Mouse (Mus musculus) heart, embryonic 16.5 days (tissue): ENCODE data around the gene Eif6. TPM values are rescaled to one million over a fixed set of nuclear protein-coding genes. Genes with fewer than 3 reads are reported as not detected.

Experiments used
- ATAC-seq: fragments of 200-750 bp; cut with Nextera tagmentation; replicated peaks from 2 replicates; pipeline ENCODE4 v1.8.0; 2017; ENCODE audit warnings: moderate number of reproducible peaks; ENCODE audit not compliant: insufficient read depth, low FRiP score; ENCODE audit errors: extremely low read depth
- H3K27ac ChIP-seq: fragments of 300-500 bp; sonication (generic); 2 replicates; pipeline ENCODE4 v1.5.1; 2014; ENCODE audit warnings: mild to moderate bottlenecking, low read length, control low read depth, moderate library complexity
- H3K27me3 ChIP-seq: fragments of 300-500 bp; sonication (generic); 2 replicates; pipeline ENCODE4 v1.6.1; 2014; ENCODE audit warnings: low read length, mixed read lengths; ENCODE audit not compliant: control insufficient read depth, insufficient read depth
- H3K36me3 ChIP-seq: fragments of 300-500 bp; sonication (generic); 2 replicates; pipeline ENCODE4 v1.6.1; 2014; ENCODE audit not compliant: control insufficient read depth, insufficient read depth
- H3K4me1 ChIP-seq: fragments of 300-500 bp; sonication (generic); 2 replicates; pipeline ENCODE4 v1.6.1; 2014; ENCODE audit warnings: low read length, mixed read lengths; ENCODE audit not compliant: control insufficient read depth, insufficient read depth
- H3K4me2 ChIP-seq: fragments of 300-500 bp; sonication (generic); 2 replicates; pipeline ENCODE4 v1.6.1; 2014; ENCODE audit warnings: low read depth, mild to moderate bottlenecking, control low read depth, low read length
- H3K4me3 ChIP-seq: fragments of 300-500 bp; sonication (generic); 2 replicates; pipeline ENCODE4 v1.5.1; 2014; ENCODE audit warnings: mild to moderate bottlenecking, control low read depth, low read length
- H3K9ac ChIP-seq: fragments of 300-500 bp; sonication (generic); 2 replicates; pipeline ENCODE4 v1.6.1; 2014; ENCODE audit warnings: low read length, control low read depth
- H3K9me3 ChIP-seq: fragments of 300-500 bp; sonication (generic); replicated peaks from 2 replicates; pipeline ENCODE4 v1.6.1; 2016; ENCODE audit warnings: low read length; ENCODE audit not compliant: control insufficient read depth
- WGBS: fragments of 180-500 bp; shearing (Covaris S2); extraction: QIAGEN DNeasy Blood & Tissue Kit; methylation state at CpG from one replicate; pipeline ENCODE4 v1.1.7; 2014; 5-methylcytosine and 5-hydroxymethylcytosine counted together
- polyA plus RNA-seq: library from polyadenylated mRNA; unstranded; fragments of >200 nt; fragmentation: Nextera tagmentation; extraction: Ambion mirVana; gene quantifications from 2 replicates; pipeline ENCODE4 v1.2.1, GENCODE M21; 2015

Eif6 gene
- polyA plus RNA-seq, 1 experiment from 2014 or later = 125 TPM

GRCm38 (mm10) chr2:155805231-155805924 lies 21.3 kb downstream of the Eif6 start:
- Histone ChIP-seq H3K27me3 (no peaks in the 10 kb centered on the region), H3K4me3 (no peak overlapping the region), H3K4me1 (peaks cover 4% of the 10 kb centered on the region; the same call in 1 of the 2 replicates), H3K36me3 (no peaks in the 10 kb centered on the region), H3K4me2 (no peak overlapping the region), H3K9ac (no peak overlapping the region), H3K27ac (no peak overlapping the region), H3K9me3 (no peaks in the 10 kb centered on the region)
- WGBS = 25% methylated on average over 6 of the region's 6 CpGs
- ATAC-seq = no peak

GRCm38 (mm10) chr2:155804053-155804452 lies 22.7 kb downstream of the Eif6 start:
- no peak overlapping the region for H3K27ac ChIP-seq
- ATAC-seq = no peak
- WGBS = 59% methylated on average over 5 of the region's 5 CpGs
- H3K27me3 ChIP-seq = no peaks in the 10 kb centered on the region
- H3K36me3 ChIP-seq = no peaks in the 10 kb centered on the region
- no peak overlapping the region for H3K9ac ChIP-seq
- H3K4me3 ChIP-seq = no peak overlapping the region
- H3K9me3 ChIP-seq = no peaks in the 10 kb centered on the region
- peaks cover 4% of the 10 kb centered on the region; the same call in 1 of the 2 replicates for H3K4me1 ChIP-seq
- no peak overlapping the region for H3K4me2 ChIP-seq

GRCm38 (mm10) chr2:155802761-155803160 lies 24.0 kb downstream of the Eif6 start:
- no peaks in the 10 kb centered on the region for H3K9me3 ChIP-seq
- no peak overlapping the region for H3K4me3 ChIP-seq
- no peaks in the 10 kb centered on the region for H3K27me3 ChIP-seq
- ATAC-seq = no peak
- no peaks in the 10 kb centered on the region for H3K36me3 ChIP-seq
- H3K27ac ChIP-seq = no peak overlapping the region
- H3K4me1 ChIP-seq = peaks cover 4% of the 10 kb centered on the region; the same call in 1 of the 2 replicates
- WGBS = 54% methylated on average over 3 of the region's 3 CpGs
- no peak overlapping the region for H3K9ac ChIP-seq
- H3K4me2 ChIP-seq = no peak overlapping the region

- no peaks in the 10 kb centered on the region for H3K36me3 ChIP-seq
- no peak overlapping the region for H3K9ac ChIP-seq
- no peaks in the 10 kb centered on the region for H3K27me3 ChIP-seq
- 50% methylated on average over 3 of the region's 3 CpGs for WGBS
- H3K4me3 ChIP-seq = no peak overlapping the region
- H3K4me1 ChIP-seq = no peaks in the 10 kb centered on the region
- H3K9me3 ChIP-seq = no peaks in the 10 kb centered on the region
- no peak overlapping the region for H3K4me2 ChIP-seq
- no peak for ATAC-seq
- H3K27ac ChIP-seq = no peak overlapping the region
Observed at GRCm38 (mm10) chr2:155798613-155799012, 28.1 kb downstream of the Eif6 start.

- H3K9ac ChIP-seq = no peak overlapping the region
- H3K4me1 ChIP-seq = no peaks in the 10 kb centered on the region
- no peak overlapping the region for H3K27ac ChIP-seq
- WGBS = 86% methylated on average over 12 of the region's 12 CpGs
- H3K4me3 ChIP-seq = no peak overlapping the region
- H3K36me3 ChIP-seq = no peaks in the 10 kb centered on the region
- ATAC-seq = no peak
- H3K9me3 ChIP-seq = no peaks in the 10 kb centered on the region
- H3K27me3 ChIP-seq = no peaks in the 10 kb centered on the region
- no peak overlapping the region for H3K4me2 ChIP-seq
Observed at GRCm38 (mm10) chr2:155794674-155795445, 31.9 kb downstream of the Eif6 start.

- 38% methylated on average over 12 of the region's 12 CpGs for WGBS
- no peak overlapping the region for H3K27ac ChIP-seq
- H3K4me1 ChIP-seq = no peaks in the 10 kb centered on the region
- no peaks in the 10 kb centered on the region for H3K36me3 ChIP-seq
- H3K4me2 ChIP-seq = no peak overlapping the region
- peaks cover 4% of the 10 kb centered on the region for H3K27me3 ChIP-seq
- no peak overlapping the region for H3K9ac ChIP-seq
- ATAC-seq = no peak
- H3K9me3 ChIP-seq = no peaks in the 10 kb centered on the region
- H3K4me3 ChIP-seq = no peak overlapping the region
Observed at GRCm38 (mm10) chr2:155792899-155793298, 33.8 kb downstream of the Eif6 start.

- Histone ChIP-seq H3K36me3 (no peaks in the 10 kb centered on the region), H3K27ac (no peak overlapping the region), H3K9me3 (no peaks in the 10 kb centered on the region), H3K27me3 (peaks cover 6% of the 10 kb centered on the region), H3K4me1 (no peaks in the 10 kb centered on the region), H3K4me3 (no peak overlapping the region), H3K4me2 (no peak overlapping the region), H3K9ac (no peak overlapping the region)
- WGBS = 55% methylated on average over 18 of the region's 18 CpGs
- ATAC-seq = no peak
Observed at GRCm38 (mm10) chr2:155787949-155788931, 38.5 kb downstream of the Eif6 start.

- no peak overlapping the region for H3K4me3 ChIP-seq
- H3K9ac ChIP-seq = no peak overlapping the region
- H3K27me3 ChIP-seq = peaks cover 6% of the 10 kb centered on the region
- no peak for ATAC-seq
- no peak overlapping the region for H3K4me2 ChIP-seq
- no peaks in the 10 kb centered on the region for H3K36me3 ChIP-seq
- H3K4me1 ChIP-seq = no peaks in the 10 kb centered on the region
- H3K27ac ChIP-seq = no peak overlapping the region
- 57% methylated on average over 5 of the region's 5 CpGs for WGBS
- H3K9me3 ChIP-seq = no peaks in the 10 kb centered on the region
Observed at GRCm38 (mm10) chr2:155786905-155787304, 39.8 kb downstream of the Eif6 start.
